Mouse (Mus musculus): ENCODE data around the gene 5830411N06Rik.

The 5830411N06Rik gene

GRCm38 (mm10) chr7:140247216-140247615 is at the start of gene 5830411N06Rik:
TSS of gene 5830411N06Rik (plus strand) at chr7:140247284.
- no peak for DNase-seq (ENCODE audit: low spot score in 2 of 2)

DNA sequence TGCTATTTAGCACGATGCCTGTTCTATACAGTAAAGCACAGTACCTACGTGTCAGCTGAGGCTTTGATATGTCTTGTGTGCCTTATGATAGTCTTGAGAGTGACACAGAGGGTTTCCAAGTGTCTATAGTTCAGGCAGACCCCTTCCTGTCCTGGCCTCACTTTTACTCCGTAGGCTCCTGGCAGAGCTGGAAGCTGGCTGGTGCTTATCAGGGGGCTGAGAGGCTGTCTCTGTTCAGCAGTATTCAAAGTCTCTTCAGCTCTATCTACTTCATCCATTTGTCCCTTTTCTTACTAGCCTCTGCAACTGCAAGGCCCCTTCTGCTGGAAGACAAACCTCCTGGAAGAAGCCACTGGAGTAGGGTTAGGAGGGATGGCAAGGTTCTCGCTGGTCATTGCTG is 46.0 kb upstream of the 5830411N06Rik start:
- DNase-seq (ENCODE audit: low spot score in 2 of 2), result no peak

- no peak for DNase-seq (ENCODE audit: low spot score in 2 of 2)
Observed at GRCm38 (mm10) chr7:140205864-140206263, 41.2 kb upstream of the 5830411N06Rik start, which contains the start of gene Olfr524. TSS of gene Olfr524 (minus strand) at chr7:140205964.

DNA sequence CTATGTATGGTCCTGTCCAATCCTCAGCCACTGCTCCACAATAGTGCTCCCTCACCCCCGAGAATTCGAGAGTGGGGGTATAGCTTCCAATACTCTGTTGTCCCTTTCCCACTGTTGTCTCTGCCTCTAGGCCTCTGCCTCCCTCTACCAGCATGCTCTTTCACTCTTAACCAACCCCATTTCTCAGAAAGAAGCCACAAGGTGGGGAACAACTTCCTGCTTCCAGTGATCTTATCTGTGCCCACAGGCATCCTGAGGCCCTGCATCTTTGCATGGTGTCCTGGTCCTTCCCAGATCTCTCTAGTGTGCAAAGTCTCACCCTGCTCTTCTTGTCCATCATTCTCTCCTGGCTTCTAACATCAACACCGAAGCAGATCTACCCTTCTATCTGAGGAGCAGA is 40.2 kb upstream of the 5830411N06Rik start:
- no peak for DNase-seq (ENCODE audit: low spot score in 2 of 2)

DNA sequence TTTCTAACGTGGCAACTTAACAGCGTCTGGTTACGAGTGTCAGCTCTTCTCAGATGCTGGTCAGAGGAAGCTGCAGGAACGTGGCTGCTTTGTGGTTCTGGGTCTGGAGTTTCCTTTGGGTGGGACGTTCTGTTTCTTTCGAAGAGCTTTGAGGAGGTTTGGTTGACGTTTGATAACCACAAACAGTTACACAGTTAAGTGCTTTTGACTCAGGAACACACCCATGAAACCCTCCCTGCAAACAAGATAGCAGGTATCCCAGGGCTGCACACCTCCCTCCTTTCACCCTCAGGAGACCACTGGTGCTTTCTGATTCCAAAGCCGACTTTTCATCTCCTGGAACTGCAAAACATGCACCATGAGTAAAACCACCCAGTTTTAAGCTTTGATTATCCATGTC is 38.9 kb upstream of the 5830411N06Rik start:
- DNase-seq (ENCODE audit: low spot score in 2 of 2), result no peak

DNA sequence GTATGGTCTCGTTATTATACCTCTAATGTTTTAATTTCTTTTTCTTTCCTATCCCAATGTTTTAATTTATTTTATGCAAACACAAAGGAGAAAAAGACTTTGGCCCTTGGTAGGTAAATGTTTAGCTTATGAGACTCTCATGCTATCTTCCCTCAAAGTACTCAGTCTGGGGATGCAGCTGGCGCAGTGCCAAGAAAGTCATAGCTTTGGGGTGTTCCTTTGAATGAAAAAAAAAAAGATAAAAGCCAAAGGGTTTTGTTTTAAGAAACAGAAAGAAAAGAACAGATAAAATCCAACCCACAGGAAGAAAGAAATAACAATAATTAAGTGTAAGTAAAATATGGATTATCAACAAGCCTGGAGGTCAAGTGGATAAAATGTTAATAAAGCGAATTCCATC is 38.4 kb upstream of the 5830411N06Rik start:
- no peak for DNase-seq (ENCODE audit: low spot score in 2 of 2)

GRCm38 (mm10) chr7:140213841-140214240 is 33.2 kb upstream of the 5830411N06Rik start:
- DNase-seq (ENCODE audit: low spot score in 2 of 2), result no peak

DNA sequence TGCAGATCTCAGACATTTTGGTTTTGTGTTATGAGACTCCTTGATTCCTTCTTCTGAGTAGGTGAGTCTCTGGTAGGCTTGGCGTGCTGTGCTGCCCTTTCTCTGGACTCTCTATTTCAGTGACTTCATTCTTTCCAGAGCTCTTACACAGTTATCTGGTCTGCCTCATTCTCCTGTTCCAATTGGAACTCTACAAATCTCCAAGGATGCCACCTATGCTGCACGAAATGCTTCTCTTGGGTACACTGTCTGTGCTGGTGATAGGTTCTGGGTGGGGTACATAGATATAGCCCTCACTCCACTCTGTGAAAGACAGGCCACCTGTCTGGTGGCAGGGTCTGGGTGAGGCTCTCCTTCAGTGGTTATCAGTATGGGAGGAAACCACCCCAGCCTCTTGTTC is 29.1 kb upstream of the 5830411N06Rik start, which contains the start of gene Cd163l1:
Gene Cd163l1 (plus strand): TSS at position 301 of the 400 bp plus-strand sequence.
- DNase-seq (ENCODE audit: low spot score in 2 of 2), result no peak

GRCm38 (mm10) chr7:140219268-140219667 is 27.8 kb upstream of the 5830411N06Rik start:
- no peak for DNase-seq (ENCODE audit: low spot score in 2 of 2)

- DNase-seq (ENCODE audit: low spot score in 2 of 2), result no peak
Observed at GRCm38 (mm10) chr7:140220375-140220774, 26.7 kb upstream of the 5830411N06Rik start.

- DNase-seq (ENCODE audit: low spot score in 2 of 2), result no peak
Observed at GRCm38 (mm10) chr7:140224209-140224608, 22.9 kb upstream of the 5830411N06Rik start.

GRCm38 (mm10) chr7:140228476-140228875 is 18.6 kb upstream of the 5830411N06Rik start:
- DNase-seq (ENCODE audit: low spot score in 2 of 2), result no peak

GRCm38 (mm10) chr7:140231026-140231425 is 16.1 kb upstream of the 5830411N06Rik start:
- no peak for DNase-seq (ENCODE audit: low spot score in 2 of 2)

DNA sequence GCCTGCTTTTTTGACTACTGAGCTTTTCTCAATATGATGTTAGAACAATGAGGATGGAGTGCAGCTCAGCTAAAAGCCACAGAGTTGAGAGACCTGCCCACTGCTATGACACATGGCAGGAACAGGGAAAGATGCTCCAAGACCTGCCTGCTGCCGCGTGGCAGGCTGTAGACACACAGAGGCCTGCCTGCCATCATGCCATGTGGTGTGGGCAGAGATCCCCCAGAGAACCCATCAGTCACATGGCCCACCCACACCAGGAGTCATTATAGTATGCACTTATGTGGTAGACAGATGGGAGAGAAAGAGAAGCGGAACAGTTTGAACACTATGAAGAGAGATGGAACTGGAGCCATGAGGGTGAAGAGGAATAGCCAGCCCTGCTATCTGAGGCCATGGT is 13.4 kb upstream of the 5830411N06Rik start:
- no peak for DNase-seq (ENCODE audit: low spot score in 2 of 2)

GRCm38 (mm10) chr7:140253780-140254299 is 6.8 kb downstream of the 5830411N06Rik start:
- no peak for DNase-seq (ENCODE audit: low spot score in 2 of 2)

DNA sequence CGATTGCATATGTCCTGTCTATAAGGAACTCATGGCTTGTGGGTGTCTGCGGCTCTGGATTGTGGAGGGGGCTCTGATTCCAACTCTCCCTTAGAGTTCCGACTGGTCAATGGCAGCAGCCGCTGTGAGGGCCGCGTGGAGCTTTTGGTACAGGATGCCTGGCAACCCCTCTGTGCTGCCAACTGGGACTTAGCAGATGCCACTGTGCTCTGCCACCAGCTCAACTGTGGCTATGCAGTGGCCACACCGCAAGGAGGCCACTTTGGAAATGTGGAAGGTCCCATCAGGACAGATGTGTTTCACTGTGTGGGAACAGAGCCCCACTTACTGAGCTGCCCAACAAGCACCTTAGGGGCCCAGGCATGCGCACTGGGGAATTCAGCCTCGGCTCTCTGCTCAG is 48.7 kb downstream of the 5830411N06Rik start:
- DNase-seq (ENCODE audit: low spot score in 2 of 2), result no peak

GRCm38 (mm10) chr7:140296876-140297275 is 49.8 kb downstream of the 5830411N06Rik start:
- peak in 1 of 2 experiments; percentile 58 for DNase-seq (ENCODE audit: low spot score in 2 of 2)

GRCm38 (mm10) chr7:140299416-140299815 is 52.3 kb downstream of the 5830411N06Rik start:
- DNase-seq (ENCODE audit: low spot score in 2 of 2), result peak in 1 of 2 experiments; percentile 52

- no peak for DNase-seq (ENCODE audit: low spot score in 2 of 2)
Observed at GRCm38 (mm10) chr7:140319861-140320385, 72.8 kb downstream of the 5830411N06Rik start.

GRCm38 (mm10) chr7:140320558-140320957 is 73.5 kb downstream of the 5830411N06Rik start, which contains the start of gene Olfr525:
TSS of gene Olfr525 (plus strand) at chr7:140320858.
- no peak for DNase-seq (ENCODE audit: low spot score in 2 of 2)

DNA sequence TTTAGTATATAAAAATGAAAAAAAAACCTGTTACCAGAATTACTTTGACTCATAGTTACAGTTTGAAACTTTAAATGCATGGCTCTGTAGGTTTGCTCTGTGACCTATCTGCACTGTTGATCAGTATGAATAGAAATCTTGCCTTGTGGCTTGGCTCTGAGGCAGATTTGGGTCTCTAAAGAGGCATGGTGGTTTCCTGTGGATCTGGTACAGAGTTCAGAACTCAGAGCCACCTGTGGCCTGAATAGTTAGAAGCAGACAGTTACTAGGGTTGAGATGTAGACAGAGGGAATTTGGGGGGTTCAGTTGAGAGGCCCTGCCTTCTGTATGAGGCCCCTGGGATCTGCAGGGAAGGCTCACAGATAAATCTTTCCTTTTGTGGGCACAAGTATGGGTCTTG is 74.1 kb downstream of the 5830411N06Rik start:
- no peak for DNase-seq (ENCODE audit: low spot score in 2 of 2)

- DNase-seq (ENCODE audit: low spot score in 2 of 2), result no peak
Observed at GRCm38 (mm10) chr7:140329766-140330304, 82.8 kb downstream of the 5830411N06Rik start.

DNA sequence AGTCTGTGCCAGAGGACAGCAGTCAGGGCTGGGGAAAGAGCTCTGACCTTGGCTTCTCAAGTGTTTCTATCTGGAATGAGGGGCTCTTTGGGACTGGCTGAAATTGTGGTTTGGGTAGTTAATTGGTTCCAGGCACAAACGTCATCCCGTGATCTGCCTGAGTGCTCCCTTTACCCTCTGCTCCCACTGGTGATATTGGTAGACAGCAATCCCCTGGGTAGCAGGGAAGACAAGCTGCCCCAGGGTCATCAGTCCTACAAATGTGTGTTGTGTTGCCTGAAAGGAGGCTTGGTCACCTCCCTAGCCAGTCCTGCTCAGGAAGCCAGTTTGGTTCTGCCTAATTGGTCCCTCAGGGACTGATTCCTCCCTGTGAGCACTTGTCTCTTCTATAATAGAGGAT is 86.6 kb downstream of the 5830411N06Rik start, which contains the start of gene Olfr527:
Gene Olfr527 (plus strand): TSS at position 301 of the 400 bp plus-strand sequence.
- no peak for DNase-seq (ENCODE audit: low spot score in 2 of 2)

All from urinary bladder, postnatal 4 days (tissue).